Comparison of ENCODE assay signal across 9 mouse cellular contexts in genomic region chr5:36168963-36169650, GRCm38 (mm10). TPM values are rescaled to one million over a fixed set of nuclear protein-coding genes. Genes with fewer than 3 reads are reported as not detected.
A peak's percentile ranks its signal among the peaks of the same experiment; 100 is the strongest.
DNase-seq lines count a peak whose midpoint lies in the region; ATAC-seq and TF ChIP-seq lines count a peak whose summit lies in the region.
"Had no signal": no experiment of that assay in that cellular context is flagged by ENCODE, and none has a peak within 500 bp of the region (broad histone marks: within the 10 kb centered on the region; RNA-seq: fewer than 3 reads in every experiment).

No protein-coding gene starts in this region.

- H3K9me3 ChIP-seq in heart, embryonic 10.5 days, result no peaks in the 10 kb centered on the region
- H3K9me3 ChIP-seq in liver, embryonic 12.5 days (replicated peaks), result no peaks in the 10 kb centered on the region
- no peaks in the 10 kb centered on the region for H3K9me3 ChIP-seq in forebrain, embryonic 14.5 days (replicated peaks; ENCODE audit: control insufficient read depth, low read length)

- DNase-seq in heart, adult 18-20 months, result peak; percentile 68 to 73
- DNase-seq in heart, embryonic 10.5 days (ENCODE audit: low spot score), result no peak
- peak; percentile 41 for DNase-seq in adrenal gland, postnatal 25 days
- DNase-seq in gastrocnemius, postnatal 25 days, result peak; percentile 64
- DNase-seq in left cerebral cortex, adult 2 months (ENCODE audit: extremely low spot score in 1 of 2, low spot score in 2 of 2), result peak in 1 of 2 experiments; percentile 29
- DNase-seq in urinary bladder, postnatal 25 days (ENCODE audit: low spot score), result no peak
- DNase-seq in forebrain, embryonic 14.5 days (ENCODE audit: low spot score), result no peak

- no peak overlapping the region for H3K9ac ChIP-seq in liver, embryonic 12.5 days
- H3K9ac ChIP-seq in forebrain, embryonic 14.5 days (ENCODE audit: low read length), result no peak overlapping the region

- peaks cover 8% of the 10 kb centered on the region; the same call in 1 of the 2 replicates for H3K27me3 ChIP-seq in heart, embryonic 10.5 days (ENCODE audit: insufficient read depth, poor library complexity, severe bottlenecking)
- no peaks in the 10 kb centered on the region for H3K27me3 ChIP-seq in liver, embryonic 12.5 days (replicated peaks)
- no peaks in the 10 kb centered on the region for H3K27me3 ChIP-seq in forebrain, embryonic 14.5 days (replicated peaks; ENCODE audit: control insufficient read depth, insufficient read depth, low read length)

- 77% methylated on average over 14 of the region's 14 CpGs for WGBS in heart, embryonic 10.5 days
- 67% methylated on average over 14 of the region's 14 CpGs for WGBS in liver, embryonic 12.5 days (ENCODE audit: insufficient replicate concordance)
- 82% methylated on average over 14 of the region's 14 CpGs for WGBS in forebrain, embryonic 14.5 days

- H3K36me3 ChIP-seq in heart, embryonic 10.5 days, result no peaks in the 10 kb centered on the region
- H3K36me3 ChIP-seq in liver, embryonic 12.5 days, result no peaks in the 10 kb centered on the region
- no peaks in the 10 kb centered on the region for H3K36me3 ChIP-seq in forebrain, embryonic 14.5 days (ENCODE audit: control insufficient read depth, insufficient read depth, low read length)

- no peak overlapping the region for H3K4me3 ChIP-seq in heart, embryonic 10.5 days
- H3K4me3 ChIP-seq in left cerebral cortex, adult 2 months, result no peak overlapping the region
- no peak overlapping the region for H3K4me3 ChIP-seq in liver, embryonic 12.5 days
- H3K4me3 ChIP-seq in forebrain, embryonic 14.5 days (ENCODE audit: low read depth, low read length), result no peak overlapping the region

- no peak overlapping the region for H3K4me2 ChIP-seq in liver, embryonic 12.5 days
- no peak overlapping the region for H3K4me2 ChIP-seq in forebrain, embryonic 14.5 days (ENCODE audit: low read length)

- TF ChIP-seq CTCF in left cerebral cortex, adult 2 months (IDR thresholded peaks at IDR 0.05), result no peak

- intact Hi-C loops in left cerebral cortex, adult 2 months (cut with DNase I), result no loop called here

- no peaks in the 10 kb centered on the region for H3K4me1 ChIP-seq in heart, embryonic 10.5 days
- H3K4me1 ChIP-seq in liver, embryonic 12.5 days, result no peaks in the 10 kb centered on the region
- 0 out of 2 replicates have a peak, but pooled peaks cover 4% of the 10 kb centered on the region for H3K4me1 ChIP-seq in forebrain, embryonic 14.5 days (ENCODE audit: control insufficient read depth, insufficient read depth, low read length)

- H3K27ac ChIP-seq in heart, embryonic 10.5 days, result no peak overlapping the region
- H3K27ac ChIP-seq in left cerebral cortex, adult 2 months, result peak overlapping the region; percentile 24; the same call in 1 of the 2 replicates
- no peak overlapping the region for H3K27ac ChIP-seq in liver, embryonic 12.5 days
- H3K27ac ChIP-seq in forebrain, embryonic 14.5 days (ENCODE audit: low read depth, low read length), result no peak overlapping the region; the same call in 1 of the 2 replicates
- H3K27ac ChIP-seq: macrophage had no signal

- no peak for ATAC-seq in liver, embryonic 12.5 days
- no peak for ATAC-seq in forebrain, embryonic 14.5 days

RNA-seq across cellular contexts. Expression of gene Psapl1, which starts 34.7 kb away (rescaled TPM):
- total RNA-seq in heart, adult 18-20 months (2021), result not detected
- polyA plus RNA-seq in heart, embryonic 10.5 days (2016; fragmentation: Nextera tagmentation; extraction: Ambion mirVana), result 0.05 and 0.11 TPM in 2 replicates
- not detected in 2 replicates for total RNA-seq in adrenal gland, postnatal 25 days (2021)
- not detected for total RNA-seq in gastrocnemius, postnatal 25 days (2021)
- not detected for total RNA-seq in left cerebral cortex, adult 2 months (2021)
- polyA plus RNA-seq in liver, embryonic 12.5 days (2016; fragmentation: Nextera tagmentation; extraction: Ambion mirVana), result not detected in 2 replicates
- not detected in 2 replicates for polyA plus RNA-seq in forebrain, embryonic 14.5 days (2014; fragmentation: Nextera tagmentation; extraction: Ambion mirVana)
- polyA plus RNA-seq: macrophage had no signal

Comparison
In these comparisons a context has a peak if more than half of its experiments do, and no peak if none do; other contexts are left out.
1. DNase-seq: peak in heart, adult 18-20 months (2 of 2), adrenal gland, postnatal 25 days (single experiment) and gastrocnemius, postnatal 25 days (single experiment); none in heart, embryonic 10.5 days (single experiment), urinary bladder, postnatal 25 days (single experiment) and forebrain, embryonic 14.5 days (single experiment).